Mouse (Mus musculus) adrenal gland, adult 2 months (tissue): ENCODE data around the gene Gm10964. TPM values are rescaled to one million over a fixed set of nuclear protein-coding genes. Genes with fewer than 3 reads are reported as not detected.
"Not testable (repeated sequence)": the region's sequence is repeated elsewhere in the genome, so short reads cannot be mapped to it uniquely, and the experiment has no call there.

ENCODE experiments used
- DNase-seq: peaks from one replicate; pipeline ENCODE4 v3.0.0; 2021
- polyA plus RNA-seq: library from polyadenylated mRNA; depleted of rRNA; stranded (reverse); fragments of >200 nt; gene quantifications from 2 replicates; pipeline ENCODE4 v1.2.3, GENCODE M21; 2012; rRNA removed
- total RNA-seq, 2 experiments: library from RNA; stranded (reverse); gene quantifications; 2 replicates each; pipeline ENCODE4 v1.2.3; 2021

The Gm10964 gene
- total and polyA plus RNA-seq, 3 experiments: not detected

GRCm38 (mm10) chr3:103779183-103779582, 40.0 kb downstream of the Gm10964 start:
- no peak for DNase-seq

- no peak for DNase-seq
Measured at GRCm38 (mm10) chr3:103780271-103780670, 41.1 kb downstream of the Gm10964 start.

GRCm38 (mm10) chr3:103780777-103781176, 41.6 kb downstream of the Gm10964 start:
- DNase-seq: no peak

- no peak for DNase-seq
Measured at GRCm38 (mm10) chr3:103782844-103783609, 43.9 kb downstream of the Gm10964 start.

GRCm38 (mm10) chr3:103787225-103787624, 48.1 kb downstream of the Gm10964 start:
- no peak for DNase-seq

GRCm38 (mm10) chr3:103789096-103789495, 49.9 kb downstream of the Gm10964 start:
- DNase-seq: no peak

- DNase-seq: peak; percentile 73
Measured at GRCm38 (mm10) chr3:103789891-103790345, 50.8 kb downstream of the Gm10964 start.

- no peak for DNase-seq
Measured at GRCm38 (mm10) chr3:103790346-103791145, 51.4 kb downstream of the Gm10964 start.

- peak; percentile 97 for DNase-seq
Measured at GRCm38 (mm10) chr3:103791230-103792110, 52.3 kb downstream of the Gm10964 start, which contains the start of gene Hipk1. Gene Hipk1, minus strand, starts transcription at chr3:103791563.

- not testable (repeated sequence) for DNase-seq
Measured at GRCm38 (mm10) chr3:103792111-103792406, 52.9 kb downstream of the Gm10964 start.

GRCm38 (mm10) chr3:103792566-103792965, 53.4 kb downstream of the Gm10964 start:
- no peak for DNase-seq

Other genes with a start within 250 kb of the Gm10964 start
- gene Syt6, start 164.1 kb upstream of the Gm10964 start, total RNA-seq: not detected
- not detected in 2 replicates for gene Syt6, start 164.1 kb upstream of the Gm10964 start, polyA plus RNA-seq
- gene Atg4a-ps, start 93.3 kb upstream of the Gm10964 start, total RNA-seq: 1 to 10 TPM in 1 of 2 experiments, under 1 TPM in 1; 0.14 to 3.7 TPM
- not detected in 2 replicates for gene Atg4a-ps, start 93.3 kb upstream of the Gm10964 start, polyA plus RNA-seq
- gene Olfml3, start 1.4 kb upstream of the Gm10964 start, total RNA-seq: 10 to 100 TPM; 20.2 to 21.5 TPM
- 15.9 and 16.0 TPM in 2 replicates for gene Olfml3, start 1.4 kb upstream of the Gm10964 start, polyA plus RNA-seq
- 100 to 1,000 TPM; 131 to 139 TPM for gene Hipk1, start 52.2 kb downstream of the Gm10964 start, total RNA-seq
- 83.4 and 88.1 TPM in 2 replicates for gene Hipk1, start 52.2 kb downstream of the Gm10964 start, polyA plus RNA-seq
- gene Dclre1b, start 70.1 kb downstream of the Gm10964 start, total RNA-seq: 10 to 100 TPM; 17.4 to 20.0 TPM
- 13.0 and 17.5 TPM in 2 replicates for gene Dclre1b, start 70.1 kb downstream of the Gm10964 start, polyA plus RNA-seq
- gene Ap4b1, start 70.2 kb downstream of the Gm10964 start, total RNA-seq: 10 to 100 TPM; 13.7 to 23.7 TPM
- 6.7 and 7.2 TPM in 2 replicates for gene Ap4b1, start 70.2 kb downstream of the Gm10964 start, polyA plus RNA-seq
- gene Gm43064, start 70.2 kb downstream of the Gm10964 start, total RNA-seq: under 1 TPM; 0.38 to 0.49 TPM
- not detected in 2 replicates for gene Gm43064, start 70.2 kb downstream of the Gm10964 start, polyA plus RNA-seq
- gene Bcl2l15, start 93.2 kb downstream of the Gm10964 start, total RNA-seq: not detected
- gene Bcl2l15, start 93.2 kb downstream of the Gm10964 start, polyA plus RNA-seq: not detected in 2 replicates
- gene Ptpn22, start 120.4 kb downstream of the Gm10964 start, total RNA-seq: 1 to 10 TPM; 1.6 to 2.7 TPM
- gene Ptpn22, start 120.4 kb downstream of the Gm10964 start, polyA plus RNA-seq: 0.27 and 0.41 TPM in 2 replicates
- gene Rsbn1, start 174.8 kb downstream of the Gm10964 start, total RNA-seq: 10 to 100 TPM; 14.6 to 18.3 TPM
- gene Rsbn1, start 174.8 kb downstream of the Gm10964 start, polyA plus RNA-seq: 5.1 and 6.3 TPM in 2 replicates
- 10 to 100 TPM; 14.4 to 21.2 TPM for gene Phtf1, start 228.7 kb downstream of the Gm10964 start, total RNA-seq
- gene Phtf1, start 228.7 kb downstream of the Gm10964 start, polyA plus RNA-seq: 12.4 and 13.9 TPM in 2 replicates